Mouse (Mus musculus) spleen, postnatal 36 days (tissue): ENCODE results near the gene Gm9844.
"Not testable (repeated sequence)": the region's sequence is repeated elsewhere in the genome, so short reads cannot be mapped to it uniquely, and the experiment has no call there.

Experiments
- DNase-seq, 2 experiments: peaks; one replicate each; pipeline ENCODE4 v3.0.0; 2022; ENCODE audit warnings: low spot score in 2 of 2, mixed read lengths in 1 of 2

Gene Gm9844

DNA sequence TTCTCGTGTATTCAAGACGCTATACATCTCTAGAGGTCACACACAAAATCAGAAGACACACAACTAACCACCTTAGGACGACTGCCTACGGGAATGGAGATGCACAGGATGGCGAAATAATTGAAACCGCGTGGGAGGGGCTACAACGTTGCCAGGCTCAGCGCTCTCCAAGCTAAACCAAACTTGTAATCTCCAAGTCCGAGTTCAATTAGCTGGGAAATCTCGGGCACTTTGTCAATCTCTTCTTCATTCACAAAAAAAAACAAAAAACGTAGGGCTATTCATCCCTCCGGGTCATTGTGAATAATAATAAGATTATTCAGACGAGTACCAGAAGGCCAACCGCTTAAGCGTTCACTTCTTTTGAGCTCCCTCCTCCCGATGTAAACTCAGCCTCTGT lies 7.1 kb downstream of the Gm9844 start:
- DNase-seq: no peak

- no peak for DNase-seq
Observed at GRCm38 (mm10) chr7:24869532-24870165, 7.6 kb downstream of the Gm9844 start, which contains the start of the genes Lypd4 and Dmrtc2. Lypd4 (minus strand) TSS chr7:24869941. Dmrtc2 (plus strand) TSS chr7:24870057.

DNA sequence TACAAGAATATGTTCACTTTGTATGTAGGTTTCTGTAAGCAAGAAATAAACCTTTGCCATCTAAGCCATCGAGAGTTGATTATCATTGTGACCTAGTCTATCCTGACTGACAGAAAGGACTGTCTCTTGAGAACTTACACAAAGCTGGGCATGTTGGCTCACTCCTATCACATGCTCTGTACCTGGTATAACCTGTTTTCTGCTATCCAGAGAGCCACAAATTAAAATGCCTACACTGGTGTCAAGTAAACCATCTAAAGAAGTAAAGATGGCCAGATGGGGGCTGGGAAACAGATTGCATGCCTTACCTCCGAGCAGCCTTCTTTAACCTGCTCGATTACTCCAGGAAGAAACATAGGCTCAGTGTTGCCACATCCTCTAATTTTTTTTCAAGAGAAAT lies 15.6 kb downstream of the Gm9844 start:
- DNase-seq: no peak

- DNase-seq: no peak
Observed at GRCm38 (mm10) chr7:24879620-24880019, 17.6 kb downstream of the Gm9844 start.

- no peak for DNase-seq
Observed at GRCm38 (mm10) chr7:24882416-24883199, 20.6 kb downstream of the Gm9844 start.

GRCm38 (mm10) chr7:24883896-24884692 lies 22.1 kb downstream of the Gm9844 start, which contains the start of gene Rps19:
Rps19 (plus strand) TSS chr7:24884371.
- peak; percentile 97 to 98 for DNase-seq

GRCm38 (mm10) chr7:24884693-24885291 lies 22.8 kb downstream of the Gm9844 start:
- no peak for DNase-seq

DNA sequence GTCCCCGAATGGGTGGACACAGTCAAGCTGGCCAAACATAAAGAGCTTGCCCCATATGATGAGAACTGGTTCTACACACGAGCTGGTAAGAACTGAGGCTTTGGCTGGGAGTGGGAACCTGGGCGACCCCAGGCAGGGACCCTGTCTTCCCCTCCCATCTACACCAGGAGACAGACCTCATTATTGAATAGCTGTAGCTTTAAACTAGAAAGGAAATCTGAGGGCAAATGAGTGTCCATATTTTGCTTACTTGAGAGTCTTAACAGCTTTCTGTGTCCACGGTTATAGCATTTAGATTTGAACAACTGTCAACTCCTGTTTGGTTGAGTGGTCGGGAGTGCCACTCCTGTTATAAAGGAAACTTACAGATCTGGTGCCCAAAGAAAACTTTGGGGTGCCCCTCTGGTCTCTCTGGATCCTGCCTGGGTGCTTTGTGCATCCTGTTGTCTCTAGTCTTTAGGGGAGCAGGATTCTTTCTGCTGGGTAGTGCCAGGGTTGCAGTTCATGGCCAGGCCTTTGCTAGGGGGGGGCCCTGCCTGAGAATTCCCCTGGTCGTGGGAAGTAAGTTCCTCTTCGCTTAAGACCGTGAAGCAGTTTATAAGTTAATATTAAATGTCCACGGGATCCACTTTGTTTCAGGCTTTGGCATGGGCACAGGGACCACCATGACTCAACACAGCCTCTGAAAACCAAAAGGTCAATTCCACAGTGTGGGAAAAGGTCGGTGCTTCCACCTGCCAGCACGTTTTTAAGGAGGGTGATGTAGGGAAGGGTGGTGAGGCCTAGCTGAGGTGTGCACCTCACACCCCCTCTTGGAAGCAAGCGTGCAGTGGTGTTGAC lies 23.7 kb downstream of the Gm9844 start:
- DNase-seq: no peak

- DNase-seq: no peak
Observed at GRCm38 (mm10) chr7:24886308-24886633, 24.3 kb downstream of the Gm9844 start.

DNA sequence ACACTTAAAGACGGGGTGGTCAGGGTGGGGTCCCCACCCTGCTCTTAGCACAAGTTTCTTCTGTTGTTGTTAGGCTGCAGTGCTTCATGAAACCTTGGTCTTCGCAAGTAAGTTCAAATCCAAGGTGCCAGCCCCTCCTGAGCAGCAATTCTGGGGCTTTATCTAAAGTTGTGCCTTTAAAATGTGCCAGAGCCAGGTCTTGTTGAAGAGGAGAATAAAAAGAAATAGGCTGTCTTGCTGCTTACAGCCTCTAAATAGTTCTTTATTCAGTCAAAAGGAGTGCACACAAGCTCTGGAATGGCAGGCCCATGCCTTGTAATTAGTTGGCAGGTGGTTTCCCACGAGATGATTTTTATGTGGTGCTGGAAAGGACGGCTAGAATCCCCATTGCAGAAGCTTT lies 25.1 kb downstream of the Gm9844 start:
- DNase-seq: no peak

- DNase-seq: peak; percentile 57
Observed at GRCm38 (mm10) chr7:24889431-24890220, 27.6 kb downstream of the Gm9844 start.

DNA sequence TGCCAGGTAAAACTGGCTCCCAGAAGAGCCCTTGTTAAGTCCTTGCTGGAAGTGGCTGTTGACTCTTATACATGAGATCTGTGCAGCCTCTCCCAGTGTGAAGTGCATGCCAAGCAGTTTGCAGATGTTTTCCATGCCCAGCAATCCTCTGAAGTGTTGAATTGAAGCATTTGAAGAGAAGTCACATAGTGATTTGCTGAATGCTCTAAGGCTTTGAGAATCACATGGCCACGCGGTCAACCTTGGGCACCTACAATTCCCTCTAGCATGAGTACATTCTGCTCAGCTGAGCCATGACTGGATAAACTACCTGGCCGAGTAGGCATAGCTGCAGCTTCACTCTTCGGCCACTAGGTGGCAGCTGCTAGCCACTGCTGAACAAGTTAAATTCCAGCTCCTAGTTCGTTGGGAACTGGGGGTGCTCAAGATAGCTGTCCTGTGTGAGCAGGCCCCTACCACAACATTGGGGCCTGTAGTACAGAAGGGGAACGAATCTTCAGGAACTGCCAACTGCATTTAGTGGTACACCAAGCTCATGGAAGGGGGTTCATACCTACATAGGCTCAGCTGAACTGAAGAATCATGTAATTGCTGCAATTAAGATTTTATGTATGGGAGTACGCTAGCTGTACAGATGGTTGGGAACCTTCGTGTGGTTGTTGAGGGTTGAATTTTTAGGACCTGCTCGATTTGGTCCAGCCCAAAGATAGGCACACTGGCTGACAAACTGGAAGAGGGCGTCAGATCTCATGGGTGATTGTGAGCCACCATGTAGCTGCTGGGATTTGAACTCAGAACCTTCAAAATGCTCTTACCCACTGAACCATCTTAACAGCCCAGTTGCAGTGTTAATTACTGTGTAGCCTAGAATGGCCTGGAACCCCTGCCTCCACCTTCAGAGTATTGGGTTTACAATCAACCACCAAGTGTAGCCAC lies 28.5 kb downstream of the Gm9844 start:
- peak; percentile 75 for DNase-seq

GRCm38 (mm10) chr7:24891241-24892124 lies 29.5 kb downstream of the Gm9844 start:
- DNase-seq: no peak

GRCm38 (mm10) chr7:24892125-24892583 lies 30.1 kb downstream of the Gm9844 start:
- no peak for DNase-seq

GRCm38 (mm10) chr7:24895749-24896148 lies 33.7 kb downstream of the Gm9844 start:
- not testable (repeated sequence) for DNase-seq

DNA sequence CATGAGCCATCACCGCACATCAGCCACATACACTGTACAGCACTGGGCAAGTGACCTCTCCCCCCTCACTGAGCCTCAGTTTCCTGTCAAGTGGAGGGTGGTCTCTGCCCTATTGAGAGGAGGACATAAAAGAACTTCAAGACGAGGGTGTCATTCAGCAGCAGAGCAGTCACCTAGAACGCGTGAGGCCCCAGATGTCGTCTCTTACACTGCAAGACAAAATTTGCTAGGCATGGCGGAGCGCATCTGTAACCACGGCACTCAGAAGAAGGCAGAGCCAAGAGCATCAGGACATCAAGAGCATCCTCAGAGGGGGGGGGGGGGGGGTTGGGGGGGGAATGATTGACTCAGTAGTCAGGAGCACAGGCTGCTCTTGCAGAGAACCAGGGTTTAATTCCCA lies 34.3 kb downstream of the Gm9844 start:
- peak; percentile 77 to 78 for DNase-seq

DNA sequence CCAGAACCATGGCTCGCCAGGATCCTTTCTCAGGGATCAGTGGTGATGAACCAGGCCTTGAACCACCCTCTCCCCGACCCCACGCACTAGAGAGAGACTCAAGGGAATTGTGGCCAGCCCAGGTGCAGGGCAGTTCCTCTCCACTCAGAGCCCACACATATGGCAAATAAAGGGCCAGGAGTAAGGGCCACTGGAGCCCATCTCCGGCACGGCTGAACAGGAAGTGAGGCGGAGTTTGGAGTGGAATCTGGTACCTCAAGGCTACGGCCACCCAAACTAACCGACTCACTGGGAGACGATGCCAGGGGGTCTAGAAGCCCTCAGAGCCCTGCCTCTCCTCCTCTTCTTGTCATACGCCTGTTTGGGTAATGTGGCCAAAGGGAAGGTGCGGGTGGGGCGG lies 35.2 kb downstream of the Gm9844 start, which contains the start of gene Cd79a:
Cd79a (plus strand) TSS at position 158 of the 400 bp plus-strand sequence.
- DNase-seq: peak; percentile 94 to 95

- no peak for DNase-seq
Observed at GRCm38 (mm10) chr7:24897959-24898358, 35.9 kb downstream of the Gm9844 start.
